Mouse (Mus musculus) megakaryocyte-erythroid progenitor cell, adult 5-6 weeks (primary cell): ENCODE data around the gene Dlx3. TPM values are rescaled to one million over a fixed set of nuclear protein-coding genes. Genes with fewer than 3 reads are reported as not detected.

Experiments
- ATAC-seq: replicated peaks from 2 replicates; pipeline ENCODE4 v1.8.0; 2016; ENCODE audit warnings: mild to moderate bottlenecking, inconsistent platforms; ENCODE audit not compliant: severe bottlenecking, poor library complexity, low FRiP score, low TSS enrichment
- total RNA-seq, 2 experiments: library from RNA; stranded (forward) in 1 of 2; stranded (reverse) in 1 of 2; fragments of 200-1000, 215-1000 nt in 1 of 2; fragments of >200 nt in 1 of 2; fragmentation: Nextera tagmentation in 1 of 2; gene quantifications; 2 replicates each; pipeline ENCODE4 v1.2.3; 2014 to 2017

Gene Dlx3
- total RNA-seq, 2 experiments from 2014 or later, result not detected

DNA sequence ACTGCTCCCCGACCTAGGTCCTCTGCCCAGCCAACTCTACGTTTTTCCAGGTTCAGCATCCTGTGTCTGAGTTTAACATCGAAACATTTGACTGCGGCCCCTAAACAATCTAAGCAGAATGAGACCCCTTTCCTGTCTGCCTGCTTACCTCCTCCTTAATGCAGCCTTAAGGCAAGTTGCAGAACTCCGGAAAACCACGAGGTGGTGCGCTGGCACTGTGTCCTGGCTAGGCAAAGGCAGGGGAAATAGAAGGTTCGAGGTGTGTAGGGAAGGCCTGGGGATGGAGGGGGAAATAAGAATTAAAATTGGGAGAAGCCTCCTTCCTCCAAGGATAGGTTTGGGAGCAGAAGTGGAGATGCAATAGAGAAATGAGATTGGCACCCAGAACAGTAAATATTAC lies 1.4 kb upstream of the Dlx3 start:
- peak; percentile 52; the same call in 1 of the 2 replicates for ATAC-seq

DNA sequence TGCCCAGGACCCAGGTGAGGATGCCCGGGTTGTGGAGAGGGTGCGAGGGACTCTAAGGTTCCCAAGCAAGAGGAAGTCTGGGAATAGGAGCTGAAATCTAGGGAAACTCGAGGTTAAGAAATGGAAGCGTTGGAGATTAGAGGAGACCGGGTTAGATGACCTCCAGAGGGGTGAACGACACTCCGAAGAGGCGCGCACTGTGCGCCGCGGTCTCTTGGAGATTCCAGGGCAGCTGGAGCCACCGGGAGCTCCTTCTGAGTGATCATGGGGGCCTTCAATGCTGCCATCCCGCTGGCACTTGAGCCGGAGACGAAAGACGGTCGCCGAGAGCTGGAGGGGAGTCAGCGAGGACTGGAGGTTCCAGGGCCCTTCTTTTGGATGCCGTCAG lies 708 bp downstream of the Dlx3 start:
- ATAC-seq, result no peak

DNA sequence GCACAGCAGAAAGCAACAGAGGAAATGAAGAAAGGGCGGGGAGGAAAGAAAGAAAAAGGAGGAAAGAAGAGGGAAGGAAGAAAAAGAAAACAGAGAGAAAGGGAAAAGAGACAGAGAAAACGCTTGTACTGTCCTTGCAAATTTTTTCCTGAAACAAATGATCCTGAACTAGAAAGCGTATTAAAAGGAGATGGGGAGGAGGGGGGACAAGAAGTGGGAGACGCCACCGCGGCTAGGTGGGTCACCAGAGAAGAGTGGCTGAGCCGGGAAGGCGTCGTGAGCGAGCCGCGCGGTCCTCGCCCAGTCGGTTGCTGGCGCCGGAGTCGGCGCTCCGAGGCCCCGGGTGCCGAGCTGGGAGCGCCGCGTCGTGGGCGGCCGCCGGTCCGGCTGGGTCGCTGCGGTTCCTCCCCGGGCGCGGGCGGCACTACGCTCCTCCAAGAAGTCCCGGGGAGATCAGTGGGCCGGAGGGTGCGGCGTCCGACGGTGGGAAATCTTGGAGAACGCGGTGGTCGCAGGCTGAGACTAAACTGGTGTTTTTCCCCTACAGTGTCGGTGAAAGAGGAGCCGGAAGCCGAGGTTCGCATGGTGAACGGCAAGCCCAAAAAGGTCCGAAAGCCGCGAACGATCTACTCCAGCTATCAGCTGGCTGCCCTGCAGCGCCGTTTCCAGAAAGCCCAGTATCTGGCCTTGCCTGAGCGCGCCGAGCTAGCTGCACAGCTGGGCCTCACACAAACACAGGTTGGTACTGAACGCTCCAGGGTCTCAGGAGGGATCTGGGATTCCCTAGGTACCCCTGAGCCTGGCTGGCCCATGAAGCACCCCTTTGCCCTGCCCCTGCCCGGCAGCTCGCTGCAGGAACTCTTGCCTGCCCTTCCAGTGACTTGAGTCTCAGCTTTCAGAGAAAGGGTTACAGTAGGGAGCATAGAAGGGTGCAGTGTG lies 1.5 kb downstream of the Dlx3 start:
- no peak for ATAC-seq

DNA sequence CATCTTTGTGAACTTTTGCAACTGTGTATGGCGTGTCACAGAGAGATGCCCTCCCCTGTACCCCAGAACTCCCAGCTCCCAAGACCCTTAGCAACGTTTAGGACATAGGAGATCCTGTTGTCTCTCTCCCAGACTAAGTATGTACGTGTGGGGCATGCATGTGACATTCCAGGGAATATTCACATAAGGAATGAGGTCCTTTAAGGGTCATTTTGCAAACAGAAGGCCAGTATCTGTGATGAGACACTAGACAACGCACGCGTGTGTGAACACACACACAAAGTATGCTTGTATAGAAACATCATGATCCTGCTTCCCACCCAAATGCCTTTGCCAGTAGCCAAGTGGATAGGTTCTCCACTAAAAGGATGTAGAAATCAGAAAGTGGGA lies 2.2 kb downstream of the Dlx3 start:
- ATAC-seq, result no peak

DNA sequence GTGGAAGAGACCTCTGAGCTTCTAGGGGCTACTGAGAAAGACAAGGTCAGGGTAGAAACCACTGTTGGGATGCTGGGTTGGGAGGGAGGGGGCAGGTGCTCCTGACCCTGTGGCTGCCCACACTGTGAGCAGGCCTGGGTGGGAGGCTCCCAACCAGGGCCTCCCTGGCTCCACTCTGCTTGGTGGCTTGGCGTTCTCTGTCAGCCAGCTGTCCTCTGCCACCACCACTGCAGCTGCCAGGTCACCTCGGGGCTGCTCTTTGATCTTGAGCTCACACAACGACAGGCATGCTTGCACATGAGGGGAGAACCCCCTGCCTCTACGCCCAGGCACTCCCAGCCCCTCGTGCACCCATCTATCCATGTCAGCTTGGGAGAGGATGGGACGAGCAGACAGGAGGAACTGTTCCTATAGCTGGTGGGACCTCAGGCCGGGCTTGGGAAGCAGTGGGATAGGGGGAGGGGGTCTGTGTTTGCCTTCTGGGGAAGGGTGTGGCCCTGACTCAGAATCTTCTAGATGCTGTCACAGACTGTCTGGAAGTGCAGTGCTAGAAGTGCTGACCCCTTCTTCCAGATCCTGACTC lies 5.5 kb downstream of the Dlx3 start:
- no peak for ATAC-seq

DNA sequence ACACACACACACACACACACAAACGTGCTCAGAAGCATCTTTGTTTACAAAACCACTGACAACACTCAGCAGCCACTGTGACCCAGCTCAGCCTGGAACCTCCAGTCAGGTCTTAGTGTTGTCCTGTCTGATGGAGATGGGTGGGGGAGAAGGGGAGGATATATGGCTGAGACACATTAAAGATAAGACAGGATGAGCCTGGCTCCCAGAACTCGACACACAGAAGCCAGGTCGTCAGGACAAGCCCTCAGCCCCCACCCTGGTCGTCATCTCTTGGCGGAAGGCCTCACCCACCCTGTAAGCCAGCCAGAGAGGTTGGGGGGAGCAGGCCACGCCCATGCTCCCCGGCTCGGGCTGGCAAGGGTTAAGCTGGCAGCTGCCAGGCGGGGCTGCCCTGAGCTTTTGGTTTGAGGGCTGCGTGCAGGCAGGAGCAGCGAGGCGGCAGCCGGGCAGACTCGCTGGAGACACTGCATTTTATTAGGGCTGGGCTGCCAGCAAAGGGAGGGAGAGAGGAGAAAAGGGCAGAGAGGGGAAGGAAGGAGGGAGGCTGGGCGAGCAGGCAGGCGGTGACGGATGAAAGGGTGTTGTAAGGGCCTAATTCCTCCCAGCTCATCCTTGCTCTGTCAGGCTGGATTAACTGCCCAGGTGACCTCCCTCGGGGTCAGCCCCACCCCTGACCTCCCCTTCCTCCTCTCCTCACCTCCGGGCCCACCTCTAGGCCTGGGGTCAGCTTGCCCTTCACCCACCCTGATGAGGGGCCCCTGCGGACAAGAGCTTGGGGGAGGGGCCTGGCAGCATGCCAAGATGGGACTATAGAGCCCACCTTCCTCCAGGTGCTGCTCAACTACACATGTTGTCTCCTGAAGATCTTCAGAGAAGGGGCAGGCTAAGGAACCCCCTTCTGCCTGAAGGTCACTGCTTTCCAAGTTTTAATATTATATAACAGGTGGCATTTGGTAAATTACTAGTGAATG lies 6.6 kb downstream of the Dlx3 start:
- ATAC-seq, result no peak

DNA sequence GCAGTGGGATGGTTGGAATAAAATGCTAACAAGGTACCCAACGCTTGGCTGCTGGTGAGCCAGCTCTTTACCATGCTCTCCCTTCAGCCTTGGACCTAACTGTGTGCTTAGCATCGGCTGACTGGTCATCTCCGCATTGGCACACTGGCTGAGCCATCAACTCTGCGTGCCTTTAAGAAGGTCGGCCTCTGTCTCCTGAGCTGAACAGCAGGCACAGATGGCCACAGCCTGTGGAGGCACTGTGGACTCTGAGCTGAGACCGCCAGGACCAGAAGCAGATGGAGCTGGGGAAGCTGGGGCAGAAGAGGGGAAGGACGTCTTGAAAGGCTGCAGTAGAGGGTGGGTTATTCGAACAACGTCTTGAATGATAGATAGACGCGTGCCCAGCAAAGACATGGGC lies 8.4 kb downstream of the Dlx3 start:
- no peak for ATAC-seq

DNA sequence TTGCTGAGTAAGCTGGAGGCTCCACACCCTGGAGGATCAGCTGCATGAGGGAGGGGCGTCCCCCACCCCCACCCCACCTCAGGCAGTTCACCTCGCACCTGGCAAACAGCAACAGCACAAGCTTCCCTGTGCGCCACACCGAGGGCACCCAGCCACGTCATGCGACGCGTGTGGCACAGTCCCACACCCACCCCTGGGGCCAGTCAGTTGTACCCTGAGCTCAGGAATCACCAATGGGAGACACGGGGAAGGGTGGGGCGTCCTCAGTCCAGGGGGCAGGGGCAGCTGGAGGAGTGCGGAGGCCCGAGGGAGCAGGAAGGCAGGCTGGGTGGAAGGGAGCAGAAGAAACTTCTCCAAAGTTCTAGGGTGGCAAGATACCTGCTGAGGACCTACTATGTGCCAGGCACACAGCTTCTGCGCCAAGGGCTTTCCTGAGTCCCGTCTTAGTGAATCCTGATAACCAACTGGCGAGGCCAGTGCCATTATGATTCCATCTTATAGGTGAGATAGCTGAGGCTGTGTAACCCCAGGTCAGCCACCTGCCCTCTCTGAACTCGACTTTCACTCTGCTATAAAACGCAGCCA lies 10.8 kb downstream of the Dlx3 start:
- no peak for ATAC-seq

DNA sequence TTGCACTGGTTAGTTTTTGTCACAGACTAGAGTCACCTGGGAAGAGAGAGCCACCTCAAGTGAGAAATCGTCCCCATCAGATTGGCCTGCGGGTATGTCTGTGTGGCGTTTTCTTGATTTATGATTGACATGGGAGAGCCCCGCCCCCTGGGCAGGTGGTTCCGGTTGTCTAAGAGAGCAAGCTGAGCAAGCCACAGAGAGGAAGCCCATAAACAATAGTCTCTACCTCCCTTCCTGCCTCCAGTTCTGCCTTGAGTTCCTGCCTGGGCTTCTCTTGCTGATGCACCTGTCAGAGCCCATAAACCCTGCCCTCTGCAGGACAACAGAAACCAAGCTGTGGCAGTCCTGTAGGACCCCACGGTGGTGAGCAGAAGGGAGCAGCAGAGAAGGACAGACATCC lies 13.4 kb downstream of the Dlx3 start:
- ATAC-seq, result no peak

DNA sequence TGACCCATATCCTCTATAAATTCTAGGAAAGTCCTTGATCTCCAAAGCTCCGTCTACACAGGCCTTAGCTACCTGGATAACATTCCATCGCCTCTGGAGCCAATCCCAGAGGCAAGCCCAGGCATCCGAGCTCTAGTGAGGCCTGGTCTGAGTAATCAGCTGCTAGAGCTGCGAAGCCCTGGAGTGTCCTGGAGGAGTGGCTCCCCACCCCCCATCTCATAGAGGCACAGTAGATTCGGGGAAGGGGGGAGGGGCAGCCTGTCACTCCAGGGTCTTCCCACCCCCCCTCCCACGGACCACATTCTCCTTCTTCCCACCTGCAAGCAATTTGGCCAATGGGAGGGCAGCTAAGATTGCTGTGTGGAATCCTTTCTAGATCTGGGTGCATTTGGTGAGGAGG lies 17.4 kb downstream of the Dlx3 start:
- ATAC-seq, result no peak

DNA sequence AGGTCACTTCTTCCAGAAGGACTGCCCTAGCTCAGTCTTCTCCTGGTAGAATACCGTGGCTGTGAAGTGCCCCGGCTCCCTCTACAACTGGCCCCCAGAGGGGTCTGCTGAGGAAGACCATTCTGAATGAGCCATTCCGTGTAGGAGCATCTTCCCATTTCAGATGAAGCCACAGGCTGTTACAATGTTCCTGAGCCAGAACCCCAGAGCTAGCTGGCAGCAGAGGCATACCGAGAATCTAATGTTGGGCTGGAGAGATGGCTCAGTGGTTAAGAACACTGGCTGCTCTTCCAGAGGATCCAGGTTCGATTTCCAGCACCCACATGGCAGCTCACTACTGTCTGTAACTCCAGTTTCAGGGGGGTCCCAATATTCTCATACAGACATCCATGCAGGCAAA lies 20.0 kb downstream of the Dlx3 start:
- no peak for ATAC-seq

DNA sequence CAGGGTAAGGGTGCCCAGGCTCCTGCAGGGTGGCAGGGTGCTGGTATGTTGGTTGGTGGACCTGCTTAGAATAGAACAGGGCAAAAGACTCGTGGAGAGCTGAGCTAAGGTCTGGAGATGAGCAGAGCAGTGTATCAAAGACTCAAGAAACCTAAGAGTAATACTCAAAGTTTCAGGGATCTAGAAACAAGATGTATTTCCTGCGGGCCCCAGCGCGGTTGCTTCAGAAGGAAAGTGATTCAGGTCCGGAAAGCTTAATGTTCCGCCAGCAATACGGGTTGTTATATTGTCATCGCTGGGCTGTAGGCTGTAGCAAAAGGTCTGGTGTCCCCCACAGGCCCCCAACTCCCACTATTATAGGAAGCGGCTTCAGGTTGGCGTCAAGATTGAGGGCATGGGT lies 22.3 kb downstream of the Dlx3 start:
- ATAC-seq, result no peak

DNA sequence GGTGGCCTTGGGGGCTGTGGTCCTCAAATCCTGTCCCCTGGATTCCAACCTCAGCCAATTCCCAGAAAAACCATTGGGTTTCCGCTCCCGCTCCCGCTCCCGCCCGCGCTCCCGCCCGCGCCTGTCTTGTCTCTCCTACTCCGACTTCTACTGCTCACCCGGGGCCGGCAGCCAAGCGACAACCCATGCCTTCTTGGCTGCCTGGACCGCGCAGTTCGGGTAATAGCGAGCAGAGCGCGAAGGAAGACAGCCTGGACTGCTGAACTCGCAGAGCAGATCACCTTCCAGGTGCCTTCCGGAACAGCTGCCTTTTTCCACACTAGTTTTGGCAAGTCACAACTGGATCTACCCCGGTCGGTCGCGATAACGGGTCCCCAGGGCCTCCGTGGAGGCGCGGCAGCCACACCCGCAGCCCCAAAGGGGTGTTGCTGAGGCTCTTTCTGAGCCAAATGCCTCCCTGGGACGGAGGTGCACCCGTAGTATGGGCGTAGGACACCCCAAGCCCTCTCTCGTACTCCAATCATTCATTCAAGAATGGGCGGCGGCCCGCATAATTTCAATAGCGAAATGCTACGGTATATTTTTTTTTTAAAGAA lies 23.2 kb downstream of the Dlx3 start:
- ATAC-seq, result peak; percentile 80

DNA sequence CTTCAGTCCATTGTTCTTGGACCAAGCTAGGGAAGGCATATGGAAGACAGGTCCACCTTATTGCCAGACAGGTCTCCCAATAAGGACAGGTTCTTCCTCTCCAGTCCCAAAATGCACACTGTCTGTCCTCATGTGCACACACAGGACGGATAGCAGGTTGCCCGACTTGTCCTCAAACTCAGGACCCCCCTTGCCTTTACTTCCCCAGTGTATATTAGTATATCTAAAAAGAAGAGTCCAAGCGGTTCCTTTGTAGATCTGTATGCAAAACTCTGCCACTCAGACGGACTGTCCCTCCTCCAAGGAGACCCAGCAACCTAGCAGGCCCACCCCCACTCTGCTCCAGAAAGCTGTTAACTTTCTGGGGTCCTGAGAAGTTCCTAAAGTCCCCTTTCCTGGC lies 23.7 kb downstream of the Dlx3 start:
- ATAC-seq, result no peak

DNA sequence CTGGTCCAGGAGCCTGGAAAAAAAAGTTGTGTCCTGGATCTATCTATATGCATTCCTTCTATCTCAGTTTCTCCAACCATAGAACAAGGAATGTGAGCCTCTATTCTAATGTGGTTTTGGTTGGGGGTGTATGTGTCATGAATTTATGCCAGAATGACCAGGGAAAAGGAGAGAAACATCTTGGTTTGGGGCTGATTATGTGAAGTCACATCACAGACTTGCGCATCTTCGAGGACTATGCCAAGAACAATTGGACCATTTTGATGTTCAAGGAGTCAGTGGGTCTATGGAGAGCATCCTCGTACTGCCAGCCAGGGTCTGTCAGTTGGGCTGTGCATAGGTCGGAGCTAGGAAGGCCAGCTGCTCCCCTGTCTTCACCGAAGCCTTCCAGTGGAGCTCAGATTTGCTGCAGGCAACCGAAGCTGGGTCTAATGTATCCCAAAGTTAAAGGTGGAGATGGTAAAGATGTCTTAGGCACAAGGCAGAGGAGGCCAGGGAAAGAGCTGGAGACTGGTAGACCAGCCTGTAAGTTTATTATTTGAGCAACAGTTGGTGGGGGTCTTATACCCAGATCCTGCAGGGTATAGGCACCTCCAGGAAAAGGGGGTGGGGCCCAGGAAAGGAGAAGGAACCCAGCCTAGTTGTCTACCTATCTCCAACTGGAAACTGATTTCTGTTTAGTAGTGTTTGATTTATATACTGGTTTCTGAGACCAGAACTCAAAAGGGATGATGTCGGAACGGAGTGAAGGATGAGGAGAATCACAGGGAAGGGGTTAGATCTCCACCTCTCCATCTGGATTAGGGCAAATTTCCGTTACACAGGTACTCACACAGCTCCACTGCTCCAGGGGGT lies 24.4 kb downstream of the Dlx3 start:
- ATAC-seq, result no peak

DNA sequence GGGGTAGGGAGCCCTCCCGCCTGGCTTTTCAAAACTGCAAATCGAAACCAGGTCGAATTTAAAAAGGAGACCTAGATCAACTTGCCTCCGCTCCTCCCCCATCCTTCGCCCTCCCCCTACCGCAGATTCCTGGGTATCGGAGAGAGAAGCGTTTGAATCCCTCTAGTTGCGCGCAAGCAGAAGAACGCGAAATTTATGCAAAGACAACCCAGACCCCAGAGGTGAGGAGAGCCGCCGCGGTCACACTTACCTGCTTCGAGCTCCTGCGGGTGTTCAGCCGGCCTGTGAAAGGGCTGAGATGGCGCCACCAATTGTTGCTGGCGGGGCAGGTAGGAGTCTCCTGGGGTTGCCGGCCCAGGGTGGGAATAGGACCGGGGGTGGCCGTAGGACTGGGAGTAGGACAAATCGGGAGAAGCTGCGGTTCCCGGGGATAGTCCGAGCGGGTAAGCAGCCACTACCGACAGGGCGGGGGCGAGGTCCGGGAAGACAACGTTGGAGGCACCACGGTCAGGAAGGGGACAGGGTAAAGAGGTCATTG lies 25.1 kb downstream of the Dlx3 start:
- no peak for ATAC-seq

DNA sequence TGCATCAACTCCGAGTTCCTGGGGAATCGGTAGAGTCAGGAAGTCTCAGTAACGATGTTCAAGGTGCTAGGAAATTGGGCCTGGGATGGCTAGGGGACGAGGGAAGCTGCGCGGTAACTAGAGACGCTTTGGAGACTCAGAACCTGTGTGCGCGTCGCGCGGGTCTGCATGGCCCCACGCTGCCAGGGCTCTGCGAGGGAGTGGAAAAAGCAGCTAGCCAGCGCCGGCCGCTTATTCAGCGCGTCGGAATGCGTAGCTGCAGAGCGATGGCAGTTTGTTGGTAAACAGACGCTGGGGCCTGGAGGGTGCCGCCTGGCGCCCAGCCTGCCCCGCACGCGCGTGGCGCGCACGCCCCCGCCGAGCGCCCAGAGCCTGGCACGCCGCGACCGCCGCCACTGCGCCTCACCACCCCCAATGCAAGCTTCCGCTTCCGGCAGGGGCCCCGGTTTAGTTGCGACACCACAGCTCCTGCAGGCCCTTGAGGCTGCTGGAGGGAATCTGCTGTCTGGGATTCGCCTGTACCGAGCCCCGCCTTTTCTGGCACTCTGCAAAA lies 26.0 kb downstream of the Dlx3 start, which contains the start of gene Dlx4:
Gene Dlx4, minus strand, starts transcription at position 413 of the 553 bp plus-strand sequence.
- ATAC-seq, result no peak

DNA sequence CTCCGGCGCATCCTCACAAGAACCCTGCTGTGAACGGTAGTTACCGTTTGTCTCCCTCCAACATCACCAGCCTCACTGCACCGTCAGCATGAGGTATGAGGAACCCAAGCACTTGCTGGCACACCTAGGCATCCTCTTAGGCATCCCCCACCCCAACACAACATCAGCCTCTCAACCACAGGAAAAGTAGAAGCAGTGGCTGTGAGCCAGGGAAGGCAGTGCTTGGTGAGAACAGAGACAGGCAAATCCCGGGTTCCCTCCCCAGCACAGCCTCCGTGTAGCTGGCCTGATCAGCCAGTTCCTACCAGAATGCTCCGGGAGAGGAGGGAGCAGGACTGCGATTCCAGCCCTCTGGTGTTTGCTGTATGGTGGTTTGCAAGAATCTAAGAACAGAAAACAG lies 28.8 kb downstream of the Dlx3 start:
- ATAC-seq, result no peak
